Mouse (Mus musculus) right cerebral cortex, postnatal 10 days (tissue): ENCODE results near the gene Stard7.

ENCODE experiments used
- DNase-seq, 2 experiments: peaks; one replicate each; pipeline ENCODE4 v3.0.0; 2021; ENCODE audit warnings: low spot score in 2 of 2

Gene Stard7

GRCm38 (mm10) chr2:127322671-127323285 lies 52.8 kb downstream of the Stard7 start:
- no peak for DNase-seq

GRCm38 (mm10) chr2:127323667-127324066 lies 53.6 kb downstream of the Stard7 start:
- no peak for DNase-seq

- DNase-seq, result no peak
These were observed 54.4 kb downstream of the Stard7 start for GRCm38 (mm10) chr2:127324456-127324855.

GRCm38 (mm10) chr2:127328090-127328851 lies 58.3 kb downstream of the Stard7 start:
- DNase-seq, result no peak

GRCm38 (mm10) chr2:127332807-127333570 lies 63.0 kb downstream of the Stard7 start:
- DNase-seq, result no peak

- no peak for DNase-seq
These were observed 64.1 kb downstream of the Stard7 start for GRCm38 (mm10) chr2:127333945-127334603.

- DNase-seq, result no peak
These were observed 65.1 kb downstream of the Stard7 start for GRCm38 (mm10) chr2:127335078-127335541.

- peak; percentile 80 to 82 for DNase-seq
These were observed 65.9 kb downstream of the Stard7 start, which contains the start of gene Dusp2 for GRCm38 (mm10) chr2:127335767-127336496. Dusp2 (plus strand) TSS chr2:127336159.

GRCm38 (mm10) chr2:127336497-127336832 lies 66.4 kb downstream of the Stard7 start:
- DNase-seq, result no peak

GRCm38 (mm10) chr2:127336885-127337284 lies 66.9 kb downstream of the Stard7 start:
- no peak for DNase-seq

- no peak for DNase-seq
These were observed 67.5 kb downstream of the Stard7 start for GRCm38 (mm10) chr2:127337531-127337930.

GRCm38 (mm10) chr2:127338012-127338411 lies 68.0 kb downstream of the Stard7 start:
- DNase-seq, result no peak

GRCm38 (mm10) chr2:127338416-127338815 lies 68.4 kb downstream of the Stard7 start, which contains the start of gene Astl:
Astl (plus strand) TSS chr2:127338639.
- DNase-seq, result no peak

- DNase-seq, result no peak
These were observed 68.8 kb downstream of the Stard7 start for GRCm38 (mm10) chr2:127338833-127339232.

- DNase-seq, result no peak
These were observed 69.2 kb downstream of the Stard7 start for GRCm38 (mm10) chr2:127339262-127339661.

- peak in 1 of 2 experiments; percentile 55 for DNase-seq
These were observed 71.1 kb downstream of the Stard7 start for GRCm38 (mm10) chr2:127341159-127341558.

- no peak for DNase-seq
These were observed 76.3 kb downstream of the Stard7 start for GRCm38 (mm10) chr2:127346334-127346733.

- DNase-seq, result no peak
These were observed 77.3 kb downstream of the Stard7 start for GRCm38 (mm10) chr2:127347147-127347985.
